Mouse (Mus musculus) cerebellum, adult 18-20 months (tissue): ENCODE results near the gene Crispld2.
A peak's percentile ranks its signal among the peaks of the same experiment; 100 is the strongest.

Source experiments
- DNase-seq, 2 experiments: peaks; one replicate each; pipeline ENCODE4 v3.0.0; 2021

Crispld2 gene

GRCm38 (mm10) chr8:120072259-120072658, 80.0 kb downstream of the Crispld2 start:
- peak; percentile 76 to 85 for DNase-seq

DNA sequence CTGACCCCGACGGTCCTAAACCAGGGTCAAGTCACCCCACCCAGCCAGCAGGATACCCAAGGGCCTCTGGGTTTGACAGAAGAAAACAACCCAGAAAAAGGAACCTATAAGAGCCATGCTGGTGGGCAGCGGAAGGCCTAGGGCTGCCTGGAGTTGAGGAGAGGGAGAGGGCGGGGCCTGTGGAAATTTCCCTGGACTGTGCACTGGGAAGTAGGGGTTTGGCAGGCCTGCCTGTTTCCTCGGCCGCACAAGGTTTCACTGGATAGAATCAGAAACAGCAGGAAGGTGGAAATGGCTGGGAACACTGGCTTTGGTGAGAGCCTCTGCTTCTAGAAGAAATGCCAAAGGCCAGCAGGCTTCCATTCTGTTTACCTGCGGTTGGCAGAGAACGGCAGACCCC, 80.6 kb downstream of the Crispld2 start:
- peak; percentile 37 to 49 for DNase-seq

DNA sequence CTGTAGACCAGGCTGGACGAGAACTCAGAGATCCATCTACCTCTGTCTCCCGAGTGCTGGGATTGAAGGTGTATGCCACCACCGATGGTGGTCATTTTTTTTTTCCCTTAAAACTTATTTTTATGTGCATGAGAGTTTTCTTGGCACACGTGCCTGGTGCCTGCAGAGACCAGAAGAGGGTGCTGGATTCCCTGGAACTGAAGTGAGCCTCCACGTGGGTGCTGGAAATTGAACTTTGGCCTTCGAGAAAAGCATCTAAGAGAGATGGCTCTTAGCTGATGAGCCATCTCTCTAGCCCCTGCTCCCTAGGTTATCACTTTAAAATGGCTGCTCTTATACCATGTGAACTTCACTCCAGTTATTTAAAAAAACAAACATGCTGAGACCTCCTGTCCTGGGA, 82.3 kb downstream of the Crispld2 start:
- no peak for DNase-seq

- no peak for DNase-seq
Observed at GRCm38 (mm10) chr8:120075347-120075746, 83.1 kb downstream of the Crispld2 start.

DNA sequence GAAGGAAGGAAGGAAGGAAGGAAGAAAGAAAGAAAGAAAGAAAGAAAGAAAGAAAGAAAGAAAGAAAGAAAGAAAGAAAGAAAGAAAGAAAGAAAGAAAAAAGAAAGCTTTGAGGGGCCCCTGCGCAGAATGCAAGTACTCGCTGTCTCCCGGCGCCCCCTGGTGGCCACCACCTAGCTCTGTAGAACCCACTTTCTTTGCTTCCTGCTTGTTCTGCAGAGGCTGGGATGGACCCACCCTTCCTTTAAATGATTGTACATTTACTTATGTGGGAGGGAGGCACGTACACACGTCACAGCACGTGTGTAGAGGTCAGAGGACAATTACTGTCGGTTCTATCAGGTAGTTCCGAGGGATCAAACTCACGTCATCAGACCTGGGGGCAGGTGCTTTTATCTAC, 85.8 kb downstream of the Crispld2 start:
- DNase-seq = peak; percentile 78 to 91

DNA sequence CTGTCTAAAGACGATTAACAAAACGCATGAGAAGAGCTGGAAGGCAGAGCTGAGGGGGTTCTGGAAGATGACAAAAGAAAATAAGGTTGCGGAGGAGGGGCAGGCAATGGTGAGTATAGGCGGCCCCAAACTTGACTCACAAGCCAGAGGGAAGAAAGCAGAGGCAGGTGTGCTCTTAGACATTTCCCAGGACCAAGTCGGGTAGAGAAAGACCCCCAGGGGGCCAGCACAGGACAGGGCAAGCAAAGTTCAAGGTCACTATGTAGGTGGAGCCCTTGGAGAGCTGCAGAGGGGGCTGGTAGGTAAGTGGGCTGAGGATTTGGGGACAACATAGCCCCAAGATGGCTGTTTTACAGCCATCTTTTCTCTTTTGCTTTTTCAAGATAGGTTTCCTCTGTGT, 87.1 kb downstream of the Crispld2 start:
- no peak for DNase-seq

DNA sequence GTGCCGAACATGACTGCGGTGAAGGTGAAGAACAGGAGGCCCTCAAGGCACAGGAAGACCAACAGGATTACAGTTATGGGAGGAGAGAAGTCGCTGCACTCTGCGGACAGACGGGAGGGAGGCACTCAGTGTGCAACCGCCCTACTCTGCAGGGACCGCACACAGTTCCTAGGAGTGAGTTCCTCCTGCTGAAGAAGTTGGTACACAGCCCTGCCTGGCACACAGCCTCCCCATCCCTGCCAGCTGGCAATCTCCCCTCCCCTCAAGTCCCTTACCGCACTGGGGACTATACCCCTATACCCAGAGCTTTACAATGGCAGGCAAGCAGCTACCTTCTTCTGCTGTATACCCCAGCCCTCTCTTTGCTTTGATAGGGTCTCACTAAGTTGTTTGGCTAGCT, 91.0 kb downstream of the Crispld2 start:
- DNase-seq = peak; percentile 50 to 53

DNA sequence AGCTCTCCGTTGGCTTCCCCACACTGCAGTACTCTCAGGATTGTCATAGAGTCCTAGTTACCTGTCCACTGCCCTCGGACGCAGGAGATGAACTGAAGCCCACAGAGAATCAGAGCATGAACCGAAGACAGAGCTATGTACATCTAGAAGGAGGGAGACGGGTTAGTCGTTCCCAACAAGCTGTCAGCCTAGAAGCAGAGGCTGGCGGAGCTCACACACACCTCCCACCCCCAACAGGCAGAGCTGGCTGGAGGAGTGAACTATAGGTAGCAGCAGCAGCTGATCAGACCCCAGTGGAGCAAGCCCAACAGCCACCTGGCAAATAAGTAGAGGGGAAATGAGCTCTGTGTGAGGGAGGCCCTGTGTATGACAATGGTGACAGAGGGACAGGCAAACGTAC, 92.5 kb downstream of the Crispld2 start:
- DNase-seq = no peak

DNA sequence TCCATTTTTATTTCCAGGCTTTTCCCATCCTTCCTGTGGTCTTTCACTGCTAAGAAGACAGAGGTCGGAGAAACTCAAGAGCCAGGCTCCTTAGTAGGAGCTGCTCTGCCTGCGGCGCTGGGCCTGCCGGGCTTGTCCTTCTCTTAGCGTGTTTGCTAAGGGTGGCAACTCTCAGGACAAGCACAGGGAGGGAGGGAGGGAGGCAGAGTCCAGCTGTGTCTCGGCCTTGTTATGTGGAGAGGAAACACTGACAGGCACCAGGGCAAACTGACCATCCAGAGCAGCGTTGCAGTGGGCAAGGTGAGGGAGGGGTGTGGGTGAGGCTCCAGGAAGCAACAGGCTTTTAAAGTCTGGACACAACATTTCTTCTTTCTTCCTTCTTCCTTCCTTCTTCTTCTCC, 97.3 kb downstream of the Crispld2 start:
- DNase-seq = no peak

GRCm38 (mm10) chr8:120091032-120091431, 98.8 kb downstream of the Crispld2 start:
- DNase-seq = peak; percentile 59 to 72

GRCm38 (mm10) chr8:120093103-120093502, 100.9 kb downstream of the Crispld2 start:
- no peak for DNase-seq

DNA sequence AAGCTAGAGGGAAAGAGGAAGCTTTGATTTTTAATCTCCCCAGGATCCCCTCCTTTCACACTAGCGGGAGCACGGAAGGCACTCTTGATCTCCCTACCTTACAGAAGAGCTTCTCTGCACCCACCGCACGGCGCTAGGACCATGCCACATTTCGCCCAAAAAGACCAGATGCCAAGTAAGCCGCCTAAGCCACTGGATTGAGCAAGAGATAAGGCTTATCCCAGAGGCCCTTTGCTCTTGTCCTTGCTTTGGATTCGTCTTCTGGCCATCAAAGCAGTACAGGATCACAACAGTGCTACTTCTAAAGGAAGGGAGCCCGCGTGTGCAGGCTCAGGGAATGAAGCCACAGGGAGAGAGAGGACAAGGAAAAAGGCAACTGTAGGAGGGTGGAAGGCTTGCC, 102.6 kb downstream of the Crispld2 start:
- no peak for DNase-seq

DNA sequence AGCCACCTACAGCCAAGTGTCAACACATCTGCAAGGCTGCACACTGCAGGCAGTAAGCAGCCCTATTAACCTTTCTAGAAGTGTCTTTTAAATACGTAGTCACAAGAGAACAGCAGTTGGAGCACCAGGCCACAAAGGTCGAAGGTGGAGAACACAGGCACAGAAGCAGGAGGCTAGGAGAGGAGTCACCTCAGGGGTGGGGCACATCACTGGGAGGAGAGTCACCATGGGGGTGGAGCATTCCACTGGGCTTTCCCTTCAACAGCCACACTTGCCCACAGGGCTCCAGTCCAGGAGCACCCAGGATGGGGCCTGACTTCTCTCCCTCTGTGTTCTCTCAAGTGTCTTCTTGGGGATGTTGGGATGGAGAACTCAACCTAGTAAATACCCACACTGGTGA, 104.2 kb downstream of the Crispld2 start:
- no peak for DNase-seq

DNA sequence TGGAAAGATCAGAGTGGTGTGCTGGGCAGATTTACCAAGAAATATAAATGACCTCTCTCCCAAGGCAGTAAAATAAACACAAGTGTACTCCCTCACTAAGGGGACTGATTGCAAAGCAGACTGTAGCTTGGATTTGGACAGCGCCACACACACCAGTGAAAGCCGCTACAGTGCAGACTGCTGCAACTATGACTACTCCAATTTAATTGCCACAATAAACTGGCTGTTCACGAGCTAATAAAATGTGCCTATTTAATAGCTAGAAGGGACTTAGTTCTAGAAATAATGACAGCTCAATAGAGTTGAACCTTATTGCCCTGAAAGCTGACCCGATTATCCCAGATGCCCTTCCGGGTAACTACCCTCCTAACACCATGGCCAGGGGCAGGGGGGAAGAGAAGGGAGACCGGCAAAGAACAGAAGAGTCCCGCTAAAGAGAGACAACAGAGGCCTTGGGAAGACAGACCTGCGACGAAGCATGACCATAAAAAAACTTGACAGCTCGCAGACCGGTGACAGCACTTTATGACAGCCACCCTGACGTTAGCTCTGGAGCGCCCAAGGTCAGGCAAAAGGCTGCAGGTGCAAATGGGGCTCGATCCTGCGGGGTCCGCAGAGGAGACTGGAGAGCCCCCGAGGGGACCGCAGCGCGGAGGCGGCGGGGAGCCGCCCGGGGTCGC, 108.3 kb downstream of the Crispld2 start:
- DNase-seq = no peak

- peak; percentile 82 to 90 for DNase-seq
Observed at GRCm38 (mm10) chr8:120101068-120101972, 109.1 kb downstream of the Crispld2 start, which contains the start of gene Zdhhc7. Gene Zdhhc7 (minus strand): TSS chr8:120101482.
